Mouse (Mus musculus) small intestine, adult 10 weeks (tissue): ENCODE results near the gene Enkur. TPM values are rescaled to one million over a fixed set of nuclear protein-coding genes. Genes with fewer than 3 reads are reported as not detected.

ENCODE experiments used
- polyA plus RNA-seq: library from polyadenylated mRNA; stranded (reverse); fragments of 350-450 nt; fragmentation: Illumina TruSeq; extraction: RNeasy Lipid Tissue Mini Kit (QIAGEN cat#74804); gene quantifications from one replicate; pipeline ENCODE4 v1.2.3, GENCODE M21; 2014; ENCODE audit warnings: low replicate concordance

Enkur gene
- 3.7 TPM for polyA plus RNA-seq

DNA sequence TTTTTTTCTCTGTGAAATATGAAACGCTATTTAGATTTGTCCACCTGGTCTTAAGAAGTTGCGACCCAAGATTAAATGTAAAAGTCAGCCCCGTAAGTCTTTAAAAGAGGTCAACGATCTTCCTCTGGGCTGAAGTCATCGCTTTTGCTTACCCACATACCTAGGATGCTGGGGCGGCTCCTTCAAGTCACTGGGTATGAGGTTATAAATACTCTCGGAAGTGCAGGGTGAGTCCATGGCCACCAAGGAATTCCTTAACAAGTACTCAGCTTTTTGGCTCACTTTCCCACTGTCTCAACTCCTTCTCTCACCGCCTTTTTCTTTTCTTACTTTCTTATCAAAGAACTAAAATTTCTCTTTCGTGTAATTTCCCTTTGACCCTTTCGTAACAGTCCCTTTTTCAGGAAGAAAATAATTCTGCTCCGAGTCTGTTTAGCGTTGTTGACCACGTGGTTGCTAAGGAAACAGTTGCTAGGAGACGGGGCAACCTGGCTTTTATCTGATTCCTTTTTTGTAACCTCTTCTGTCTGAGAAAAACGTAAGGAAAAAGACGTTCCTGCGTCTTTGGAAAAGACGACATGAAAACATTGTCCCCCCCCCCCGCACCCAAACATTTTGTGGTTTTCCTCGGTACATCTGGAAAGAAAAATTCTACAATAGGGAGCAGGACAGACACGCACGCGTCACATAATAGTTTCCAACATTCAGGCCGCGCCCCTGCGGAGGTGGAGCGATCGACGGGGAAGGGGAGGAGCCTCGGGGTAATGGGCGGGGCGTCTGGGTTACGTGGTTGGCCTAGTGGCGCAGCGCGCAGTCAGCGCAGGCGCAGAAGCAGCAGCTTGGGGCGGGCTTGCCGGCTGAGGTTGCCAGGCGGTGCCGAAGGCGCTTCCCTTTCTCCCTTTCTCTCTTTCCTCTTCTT lies at the start of gene Enkur, which contains the start of gene Thnsl1:
TSS of gene Enkur (minus strand) at position 454 of the 919 bp plus-strand sequence.
TSS of gene Thnsl1 (plus strand) at position 813 of the 919 bp plus-strand sequence.

Other genes with a start within 250 kb of the Enkur start
- gene Arhgap21, start 236.5 kb downstream of the Enkur start, polyA plus RNA-seq: 38.9 TPM
- gene Thnsl1, start 359 bp upstream of the Enkur start, polyA plus RNA-seq: 12.1 TPM
- gene Gpr158, start 162.2 kb upstream of the Enkur start, polyA plus RNA-seq: 0.07 TPM